Mouse (Mus musculus) adrenal gland, postnatal 4 days (tissue): Measurements from ENCODE around the gene Pawr. TPM values are rescaled to one million over a fixed set of nuclear protein-coding genes. Genes with fewer than 3 reads are reported as not detected.

Experiments
- DNase-seq, 2 experiments: peaks; one replicate each; pipeline ENCODE4 v3.0.0; 2021 to 2022; ENCODE audit warnings: low spot score in 2 of 2, mixed read lengths in 2 of 2
- total RNA-seq, 2 experiments: library from RNA; stranded (reverse); gene quantifications; 2 replicates each; pipeline ENCODE4 v1.2.3; 2021

The Pawr gene
- total RNA-seq, 2 experiments from 2014 or later, result 9.1 to 13.4 TPM

DNA sequence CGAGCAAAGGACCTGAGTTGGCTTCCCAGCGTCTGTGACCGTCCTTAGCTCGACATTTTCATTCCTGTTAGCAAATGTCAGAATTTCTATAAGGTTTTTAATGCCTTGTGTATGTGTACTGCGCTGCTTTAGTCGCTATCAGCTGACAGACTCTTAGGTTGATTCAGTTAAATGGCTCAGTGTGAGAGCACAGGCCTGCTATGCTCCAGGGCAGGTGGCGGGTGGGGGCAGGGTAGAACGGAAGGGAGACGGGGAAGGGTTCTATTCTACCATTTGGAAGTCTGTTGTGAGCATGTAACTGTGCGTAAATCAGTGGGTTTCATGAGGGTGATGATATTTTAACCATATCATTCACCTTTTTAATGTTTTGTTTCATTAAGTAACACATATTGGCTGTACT lies 21.0 kb downstream of the Pawr start:
- no peak for DNase-seq

DNA sequence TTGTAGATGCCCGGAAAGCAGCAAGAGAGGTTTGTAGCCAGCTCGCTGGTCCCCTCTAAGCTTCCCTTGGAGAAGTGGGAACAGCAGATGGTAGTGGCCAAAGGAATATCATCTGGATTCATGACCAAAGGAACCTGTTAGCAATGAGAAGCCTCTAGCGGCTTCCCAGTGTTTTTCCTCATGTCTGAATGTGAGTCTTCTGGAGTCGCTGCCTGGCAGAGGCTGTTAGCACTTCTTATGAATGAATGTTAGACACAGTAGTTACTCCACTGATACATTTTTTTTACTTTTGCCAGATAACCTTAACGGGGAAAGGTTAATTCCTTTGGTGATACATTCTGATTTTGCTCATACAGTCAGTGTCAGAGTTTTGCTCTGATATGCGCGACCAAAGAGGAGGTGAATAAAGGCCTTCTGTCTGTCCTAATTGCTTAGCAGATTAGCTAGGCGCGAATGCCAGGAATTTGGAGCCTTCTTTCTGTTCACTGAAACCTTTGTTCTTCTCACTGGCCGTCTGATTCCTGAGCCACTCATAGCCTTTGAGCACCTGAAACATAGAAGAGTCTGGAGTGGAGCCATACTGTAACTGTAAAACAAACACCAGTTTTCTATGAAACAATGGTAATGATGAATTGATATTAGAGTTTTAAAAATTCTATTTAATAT lies 22.9 kb downstream of the Pawr start:
- DNase-seq, result no peak

DNA sequence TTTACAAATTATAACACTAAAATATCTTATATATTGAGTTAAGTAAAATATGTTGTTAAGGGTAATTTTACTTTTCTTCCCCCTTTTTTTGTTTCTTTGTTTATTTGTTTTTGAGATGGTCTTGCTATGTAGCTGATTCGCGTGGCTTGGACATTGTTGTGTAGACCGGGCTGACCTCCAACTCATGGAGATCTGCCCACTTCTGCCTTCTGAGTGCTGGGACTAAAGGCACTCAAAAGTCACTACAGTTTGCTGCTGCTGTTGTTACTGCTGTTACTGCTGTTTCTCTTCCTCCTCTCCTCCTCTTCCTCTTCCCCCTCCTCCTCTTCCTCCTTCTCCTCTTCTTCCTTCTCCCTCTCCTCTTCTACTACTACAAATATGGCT lies 23.5 kb downstream of the Pawr start:
- DNase-seq, result no peak

DNA sequence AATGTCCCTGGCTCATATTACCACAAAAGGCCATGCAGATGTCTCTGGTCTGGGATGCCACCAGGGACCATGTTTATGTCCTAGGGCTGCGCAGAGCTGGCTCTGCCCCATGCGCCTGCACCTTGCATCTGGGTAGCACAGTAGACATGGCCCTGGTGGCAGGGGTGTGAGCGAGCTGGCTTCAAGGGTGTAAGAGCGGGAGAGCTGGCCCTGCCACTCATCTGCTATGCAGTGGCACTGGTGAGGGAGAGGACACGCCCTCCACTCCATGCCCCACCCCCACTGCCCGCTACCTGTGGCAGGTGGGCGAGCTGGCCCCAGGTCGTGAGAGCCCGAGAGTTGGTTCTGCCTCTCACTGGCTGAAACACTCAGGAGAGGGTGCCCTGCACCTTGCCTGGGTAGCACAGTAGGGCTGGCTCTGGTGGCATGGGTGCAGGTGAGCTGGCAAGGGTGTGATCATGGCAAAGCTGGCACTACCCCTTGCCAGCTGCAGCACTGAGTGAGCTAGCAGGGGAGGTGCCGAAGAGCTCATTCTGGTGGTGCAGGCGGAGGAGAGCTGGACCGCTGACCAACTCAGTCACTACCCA lies 24.8 kb downstream of the Pawr start:
- no peak for DNase-seq

DNA sequence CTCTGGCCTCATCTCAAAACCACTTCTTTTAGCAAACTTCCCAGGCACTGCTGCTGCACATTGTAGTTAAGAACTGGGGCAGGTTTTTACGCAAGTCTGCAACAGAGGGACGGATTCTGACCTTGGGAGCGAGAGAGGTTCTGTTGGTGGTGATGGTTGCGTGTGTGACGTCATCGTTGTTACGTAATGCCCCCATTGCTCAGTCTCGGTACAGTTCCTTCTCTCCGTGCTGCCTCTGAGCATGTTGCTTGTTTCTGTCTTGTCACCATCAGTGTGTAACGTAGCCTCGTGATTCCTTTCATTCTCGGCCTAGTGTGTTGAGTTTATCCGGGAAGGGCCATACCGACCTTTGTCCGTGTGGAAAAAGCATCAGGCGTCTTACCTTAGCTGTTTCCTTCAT lies 28.1 kb downstream of the Pawr start:
- no peak for DNase-seq

DNA sequence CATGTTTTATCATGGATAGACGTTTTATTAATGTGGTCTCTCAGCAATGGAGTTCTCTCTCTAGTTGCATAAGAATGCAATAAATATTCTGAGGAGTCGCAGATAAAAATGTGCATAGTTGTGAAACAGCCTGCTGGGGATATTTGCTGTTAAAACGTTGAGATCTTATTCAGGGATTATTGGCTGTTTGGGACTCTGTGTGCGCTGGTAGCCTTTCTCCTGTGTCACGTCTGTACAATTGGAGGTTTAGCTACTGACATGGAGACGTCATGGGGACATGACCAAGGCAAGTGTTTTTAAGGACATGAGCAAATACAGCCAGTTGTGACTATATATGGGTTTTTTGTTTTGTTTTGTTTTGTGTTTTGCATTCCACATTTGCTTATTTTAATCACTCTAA lies 28.9 kb downstream of the Pawr start:
- no peak for DNase-seq

DNA sequence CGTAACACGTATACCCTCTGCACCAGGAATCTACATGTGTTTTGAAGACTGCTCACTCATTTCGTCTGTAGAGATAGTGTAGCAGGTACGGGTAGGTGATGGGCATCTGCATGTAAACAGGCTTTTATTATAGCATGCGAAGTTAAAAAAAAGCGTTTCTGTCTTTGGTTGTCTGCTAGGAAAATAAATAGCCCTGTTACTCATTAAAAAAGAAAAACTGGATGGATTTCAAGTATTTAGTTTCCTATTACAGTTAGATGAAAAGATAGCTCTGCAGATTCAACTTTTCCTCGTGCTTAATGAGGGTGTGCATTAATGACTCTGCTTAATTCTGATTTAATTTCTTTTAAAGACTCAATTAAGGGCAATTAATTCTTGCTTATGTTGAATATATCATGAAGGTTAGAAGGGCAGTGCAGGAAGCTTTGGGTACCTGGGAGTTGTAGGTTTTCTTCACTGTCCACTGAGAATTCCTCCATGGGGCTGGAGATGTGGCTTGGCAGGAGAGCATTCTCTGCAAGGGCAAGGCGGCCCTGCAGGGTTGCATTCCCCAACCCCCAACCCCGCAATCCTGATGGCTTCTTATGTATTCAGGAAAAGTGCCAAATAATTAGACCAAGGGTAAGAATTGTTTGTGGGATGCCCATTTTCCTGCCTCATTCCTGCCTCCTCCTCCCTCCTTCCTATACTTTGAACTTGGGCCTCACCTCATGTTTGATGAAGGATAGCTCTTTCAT lies 29.7 kb downstream of the Pawr start:
- DNase-seq, result no peak

DNA sequence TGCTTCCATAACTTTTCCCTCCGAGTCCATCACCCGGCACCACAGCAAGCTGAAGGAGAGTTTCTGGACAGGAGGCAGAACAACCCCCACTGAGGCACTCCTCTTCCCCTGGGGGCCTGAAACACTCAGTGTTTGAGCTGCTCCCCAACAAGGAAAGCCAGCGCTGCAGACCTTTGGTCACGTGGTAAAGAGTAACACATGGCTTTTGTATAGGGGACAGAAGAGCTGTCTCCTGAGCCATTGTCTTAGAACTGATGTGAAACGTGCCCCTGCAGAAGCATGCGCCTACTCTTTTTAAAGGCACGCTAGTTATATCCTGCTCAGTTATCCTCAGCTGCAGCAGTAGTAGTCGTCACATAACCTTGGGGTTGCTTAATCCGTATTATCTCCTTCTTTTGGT lies 32.0 kb downstream of the Pawr start:
- DNase-seq, result no peak

DNA sequence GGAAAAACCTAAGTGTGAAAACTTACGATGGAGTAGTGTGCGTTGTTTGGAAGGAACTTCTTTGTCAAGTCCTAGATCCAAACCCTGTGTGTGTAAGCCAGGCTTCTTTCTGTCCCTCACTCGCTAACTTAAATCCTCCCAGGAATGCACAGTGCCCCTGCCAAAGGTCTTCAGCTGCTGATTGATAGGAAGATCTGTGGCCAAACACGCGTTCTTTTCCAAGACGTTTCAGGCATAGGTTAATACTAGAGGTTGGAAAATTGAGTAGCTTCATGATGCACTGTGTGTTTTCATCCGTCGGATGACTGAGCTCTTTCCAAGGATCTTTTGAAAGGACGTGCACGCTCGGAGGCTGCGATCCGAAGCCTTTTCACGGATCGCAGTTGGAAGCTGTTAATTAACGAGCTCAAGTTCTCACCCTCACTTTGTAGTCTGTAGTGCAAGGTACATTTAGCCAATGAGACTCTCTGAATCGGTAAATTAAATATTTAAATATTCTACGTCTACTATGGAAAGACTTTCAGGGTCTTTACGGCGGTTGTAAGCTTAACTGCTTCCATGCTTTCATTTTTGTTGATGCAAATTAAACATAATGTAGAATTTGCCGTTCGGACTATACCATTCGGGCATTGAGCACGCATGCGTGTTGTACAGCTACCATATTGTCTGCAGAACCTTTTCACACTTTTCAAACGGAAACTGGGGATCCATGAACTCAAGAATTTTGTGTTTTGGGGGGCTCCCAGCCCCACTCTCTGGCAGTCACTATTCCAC lies 33.2 kb downstream of the Pawr start:
- DNase-seq, result no peak

DNA sequence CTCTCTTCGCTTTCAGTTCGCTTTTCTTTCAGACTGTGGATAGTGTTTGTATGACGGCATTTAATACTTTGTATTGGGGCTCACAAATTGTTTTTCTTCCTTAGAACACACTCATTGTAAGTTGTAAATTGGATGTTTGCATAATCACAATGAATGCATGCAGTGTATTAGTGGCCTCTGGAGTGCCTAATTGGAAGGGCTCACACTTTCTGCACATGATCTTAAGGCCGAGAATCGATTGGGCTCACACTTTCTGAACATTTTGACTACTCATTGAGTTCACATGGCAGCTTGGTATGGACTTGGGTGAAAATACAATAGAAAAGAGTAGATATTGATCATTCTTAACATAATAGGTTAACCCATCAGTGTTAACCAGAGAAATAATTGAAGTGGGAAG lies 34.3 kb downstream of the Pawr start:
- no peak for DNase-seq

DNA sequence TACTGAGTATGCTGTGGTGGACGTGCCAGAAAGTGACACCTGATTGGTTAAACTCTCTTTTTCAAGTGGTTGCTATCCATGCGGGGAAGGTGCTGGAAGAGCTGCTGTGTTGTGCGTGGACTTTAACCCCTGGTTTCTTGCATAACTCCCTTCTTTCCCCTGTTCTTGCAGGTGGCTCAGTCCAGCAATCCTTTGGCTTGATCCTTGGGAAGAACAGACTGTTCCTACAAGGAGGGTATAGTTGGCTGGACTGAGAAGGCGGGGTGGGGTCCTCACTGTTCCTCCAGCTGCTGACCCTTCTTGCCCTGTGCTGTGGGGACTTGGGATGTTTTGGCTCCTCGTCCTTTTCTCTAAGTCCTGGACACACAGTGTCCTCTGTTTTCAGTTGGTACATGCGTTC lies 36.4 kb downstream of the Pawr start:
- DNase-seq, result no peak

DNA sequence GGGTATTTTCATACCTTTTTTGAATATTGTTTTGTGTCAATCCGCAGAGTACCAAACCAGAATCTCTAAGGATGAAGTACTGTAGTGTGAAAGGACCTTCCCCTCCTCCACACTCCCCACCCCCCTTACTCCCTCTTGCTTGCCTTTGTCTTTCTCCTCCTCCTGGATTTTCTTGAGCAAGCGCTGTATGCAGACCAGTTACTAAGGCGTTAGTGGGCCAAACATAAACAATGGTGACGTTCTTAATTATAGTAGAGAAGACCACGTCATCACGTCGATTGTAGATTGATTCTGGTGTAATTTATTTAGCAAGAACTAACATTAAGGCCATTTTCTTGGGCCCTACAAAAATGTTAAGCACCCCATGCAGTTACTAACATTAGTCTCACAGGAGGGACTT lies 40.3 kb downstream of the Pawr start:
- no peak for DNase-seq

DNA sequence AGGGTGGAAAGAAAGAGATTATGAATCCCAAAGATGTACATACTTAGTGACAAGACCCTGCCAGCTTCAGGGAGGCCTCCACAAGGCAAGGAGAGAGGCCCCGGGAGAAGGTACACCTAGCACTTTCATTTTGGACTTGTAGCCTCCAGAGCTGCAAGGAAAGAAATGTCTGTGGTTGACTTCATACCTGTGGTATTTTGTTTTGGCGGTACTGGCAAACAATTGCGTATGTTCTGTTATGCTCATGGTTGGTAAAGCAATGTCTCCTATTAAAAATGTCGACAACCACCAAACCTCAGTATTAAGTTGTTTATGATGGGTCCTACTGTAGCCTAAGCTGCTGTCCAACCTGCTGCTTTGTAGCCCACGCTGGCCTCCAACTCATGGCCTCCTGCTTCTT lies 40.9 kb downstream of the Pawr start:
- no peak for DNase-seq

DNA sequence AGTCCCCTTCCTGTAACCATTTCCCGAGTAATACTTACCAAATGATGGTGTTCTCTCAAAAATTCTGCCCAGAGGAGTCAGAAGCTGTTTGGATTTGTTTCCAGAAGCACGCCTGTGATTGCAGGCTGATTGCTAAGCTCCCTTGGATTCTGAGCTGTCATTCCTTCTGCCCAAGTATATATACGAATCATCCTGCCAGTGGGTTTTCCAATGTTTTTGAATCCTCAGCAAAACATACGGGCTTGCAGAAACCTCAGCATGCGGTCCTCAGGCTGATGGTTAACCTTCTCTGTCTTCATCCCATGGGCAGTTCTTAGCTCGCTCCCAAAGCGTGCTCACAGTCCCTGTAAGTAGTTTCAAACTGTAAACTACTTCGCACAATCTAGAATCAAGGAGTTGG lies 43.9 kb downstream of the Pawr start:
- no peak for DNase-seq

DNA sequence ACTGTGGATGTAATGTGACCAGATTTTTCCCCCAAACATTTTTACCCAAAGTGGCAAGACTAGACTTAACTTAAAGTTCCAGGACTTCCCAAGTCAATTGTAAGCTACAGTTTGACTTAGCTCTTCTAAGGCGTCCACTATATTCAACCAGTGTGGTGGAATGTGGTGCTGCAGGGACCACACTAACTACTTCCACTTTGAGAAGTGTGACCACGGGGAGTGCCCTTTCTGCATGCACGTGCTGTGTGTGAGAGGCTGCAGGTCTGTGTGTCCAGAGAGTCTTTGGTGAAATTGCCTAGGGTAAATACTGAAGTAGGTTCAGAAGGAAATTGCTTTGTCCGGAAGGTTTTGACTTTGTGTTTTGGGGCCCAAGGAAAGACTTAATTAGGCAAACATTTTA lies 44.4 kb downstream of the Pawr start:
- DNase-seq, result no peak

DNA sequence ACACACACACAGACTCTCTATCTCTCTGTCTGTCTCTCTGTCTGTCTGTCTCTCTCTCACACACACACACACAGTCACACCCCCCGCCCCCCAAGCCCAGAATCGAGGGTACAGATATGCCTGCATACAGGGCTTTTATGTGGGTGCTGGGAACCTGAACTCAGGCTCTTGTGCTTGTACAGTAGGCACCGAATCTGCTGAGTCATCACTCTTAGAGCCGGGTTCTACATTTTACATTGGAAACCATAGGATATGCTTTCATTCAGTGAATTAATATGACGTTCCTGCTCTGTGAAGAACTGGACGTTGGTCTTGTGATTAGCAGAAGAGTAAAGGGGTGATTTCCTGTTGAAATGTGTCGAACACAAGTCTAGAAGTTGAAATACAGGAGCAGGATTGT lies 45.4 kb downstream of the Pawr start:
- no peak for DNase-seq

DNA sequence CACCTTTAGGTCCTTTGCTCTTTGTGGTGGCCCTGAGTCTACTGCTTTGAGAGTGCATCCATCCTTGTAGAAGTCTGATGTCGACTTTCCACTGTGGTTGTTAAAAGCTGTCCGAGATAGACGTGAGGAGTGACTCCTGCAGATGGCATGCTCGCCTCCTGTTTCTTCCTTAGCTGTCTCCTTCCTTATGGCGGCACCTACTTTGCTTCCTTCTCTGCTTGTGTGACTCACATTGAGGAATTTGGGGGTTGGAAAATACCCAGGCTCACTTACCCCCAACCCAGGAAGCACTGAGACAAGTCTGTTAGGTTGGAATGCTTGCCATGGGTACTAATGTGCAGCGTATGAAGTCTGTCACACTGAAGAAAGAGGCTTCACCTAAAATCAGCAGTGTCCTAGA lies 46.1 kb downstream of the Pawr start:
- no peak for DNase-seq

DNA sequence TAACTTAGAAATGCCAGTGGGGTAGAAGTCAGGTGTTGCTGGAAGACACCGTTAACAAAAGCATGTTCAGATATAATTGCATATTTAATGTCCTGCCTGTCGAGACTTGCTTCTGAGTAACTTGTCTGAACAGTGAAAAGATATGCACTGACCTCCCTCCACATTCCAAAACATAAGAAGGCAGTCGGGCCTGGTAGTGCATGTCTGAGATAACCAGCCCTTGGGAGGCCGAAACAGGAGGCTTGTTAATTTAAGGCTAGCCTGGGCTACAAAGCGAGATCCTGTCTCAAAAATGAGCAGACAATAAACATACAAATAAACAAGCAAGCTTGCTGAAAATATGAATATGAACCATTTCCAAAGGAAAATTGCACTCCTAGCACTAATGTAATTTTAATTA lies 46.6 kb downstream of the Pawr start:
- DNase-seq, result no peak

DNA sequence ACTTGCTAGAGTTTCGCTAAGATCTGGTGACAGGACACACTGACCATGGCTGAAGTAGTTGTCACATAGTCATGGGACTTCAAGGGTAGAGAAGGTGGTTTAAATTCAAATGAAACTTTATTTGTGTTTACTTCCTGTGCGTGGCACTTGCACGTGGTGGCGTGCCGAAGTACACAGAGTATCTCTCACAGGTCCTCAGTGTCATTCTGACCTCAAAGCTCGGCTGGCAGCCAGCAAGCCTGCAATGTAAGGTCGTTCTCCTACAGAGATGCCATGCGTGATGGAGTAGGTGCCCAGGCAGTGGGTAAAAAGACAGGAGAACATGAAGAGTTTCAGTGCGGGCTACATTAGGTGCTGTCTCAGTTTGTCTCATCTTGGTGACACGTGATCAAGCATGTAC lies 48.8 kb downstream of the Pawr start:
- DNase-seq, result no peak

DNA sequence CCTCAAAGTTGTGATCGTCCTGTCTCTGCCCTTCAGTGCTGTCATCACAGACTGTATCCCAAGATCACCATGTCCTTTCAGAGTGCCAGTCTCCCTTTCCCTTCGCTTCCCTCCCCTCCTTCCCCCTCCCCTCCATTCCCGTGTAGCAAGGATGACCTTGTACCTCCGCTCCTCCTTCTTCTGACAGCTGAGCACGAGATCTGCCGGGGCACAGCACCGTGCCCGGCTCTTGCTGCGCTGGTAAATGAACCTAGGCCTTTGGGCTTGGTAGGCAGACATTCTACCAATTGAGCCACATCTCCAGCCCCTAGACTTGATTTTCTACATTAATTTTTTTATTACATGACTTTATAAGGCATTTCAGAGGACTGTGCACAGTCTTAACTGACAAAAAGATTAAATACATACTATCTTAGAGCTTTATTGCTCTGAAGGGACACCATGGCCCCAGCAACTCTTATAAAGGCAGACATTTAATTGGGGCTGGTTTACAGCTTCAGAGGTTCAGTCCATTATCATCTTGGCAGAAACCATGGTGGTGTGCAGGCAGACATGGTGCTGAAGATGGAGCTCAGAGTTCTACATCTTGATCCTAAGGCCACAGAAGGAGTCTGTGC lies 52.3 kb downstream of the Pawr start:
- DNase-seq, result no peak

DNA sequence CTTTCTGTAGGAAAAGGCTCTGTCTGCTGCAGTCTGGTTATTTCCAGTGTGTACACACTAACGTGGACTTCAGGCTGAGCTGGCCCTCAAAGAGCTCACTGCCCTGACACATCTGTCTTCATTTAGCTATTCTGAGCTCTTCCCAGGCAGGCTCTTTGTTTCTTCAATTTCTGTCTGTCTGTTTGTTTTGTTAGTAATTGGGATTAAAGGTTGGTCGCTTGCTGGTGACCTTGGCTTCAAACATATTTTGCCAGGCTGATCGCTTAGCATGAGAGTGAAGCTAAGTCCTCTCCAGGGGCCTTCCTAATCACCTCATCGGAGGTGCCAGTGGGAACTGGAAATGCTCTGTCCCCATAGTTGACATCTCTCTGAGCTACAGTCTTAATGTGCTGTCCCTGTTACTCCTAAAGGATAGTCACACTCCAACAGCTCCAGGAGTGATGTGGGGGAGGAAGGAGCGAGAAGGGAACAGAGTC lies 53.6 kb downstream of the Pawr start:
- DNase-seq, result no peak
